Mouse (Mus musculus) liver, adult 2 months (tissue): Measurements from ENCODE around the gene Tesc. TPM values are rescaled to one million over a fixed set of nuclear protein-coding genes. Genes with fewer than 3 reads are reported as not detected.

Source experiments
- DNase-seq: peaks from one replicate; pipeline ENCODE4 v3.0.0-alpha.2; 2011; ENCODE audit warnings: low read depth, low spot score; ENCODE audit errors: extremely low read depth
- H3K27ac ChIP-seq: fragments of 200-500 bp; replicated peaks from 2 replicates; pipeline ENCODE4 v1.5.1; 2012; ENCODE audit warnings: low read depth, mild to moderate bottlenecking, control low read depth, inconsistent platforms, low read length; ENCODE audit not compliant: insufficient read depth
- H3K27me3 ChIP-seq: fragments of 200-500 bp; 2 replicates; pipeline ENCODE4 v1.6.1; 2012; ENCODE audit warnings: mild to moderate bottlenecking, moderate library complexity, low read length, inconsistent platforms; ENCODE audit not compliant: control insufficient read depth, insufficient read depth
- H3K36me3 ChIP-seq: fragments of 200-500 bp; 2 replicates; pipeline ENCODE4 v1.6.1; 2012; ENCODE audit warnings: low read length, inconsistent platforms; ENCODE audit not compliant: control insufficient read depth, insufficient read depth
- H3K4me1 ChIP-seq: fragments of 200-500 bp; 2 replicates; pipeline ENCODE4 v1.6.1; 2011; ENCODE audit warnings: low read length; ENCODE audit not compliant: control insufficient read depth, insufficient read depth
- H3K4me3 ChIP-seq: fragments of 200-500 bp; 2 replicates; pipeline ENCODE4 v1.5.1; 2011; ENCODE audit warnings: low read depth, mild to moderate bottlenecking, control low read depth, low read length, moderate library complexity; ENCODE audit not compliant: insufficient read depth
- H3K79me2 ChIP-seq: fragments of 200-500 bp; 2 replicates; pipeline ENCODE4 v1.6.1; 2012; ENCODE audit warnings: inconsistent platforms, mild to moderate bottlenecking, low read length, moderate library complexity; ENCODE audit not compliant: control insufficient read depth, insufficient read depth
- H3K9ac ChIP-seq: fragments of 200-500 bp; 2 replicates; pipeline ENCODE4 v1.6.1; 2012; ENCODE audit warnings: low read depth, mild to moderate bottlenecking, control low read depth, inconsistent platforms, low read length
- CTCF ChIP-seq: fragments of 200-500 bp; IDR thresholded peaks from 2 replicates; pipeline ENCODE4 v1.5.1; 2011; ENCODE audit warnings: low read depth, low read length, control low read depth
- POLR2A ChIP-seq: fragments of 200-500 bp; IDR thresholded peaks from 2 replicates; pipeline ENCODE4 v1.6.1; 2011; ENCODE audit warnings: low read length, control low read depth; ENCODE audit not compliant: insufficient read depth; ENCODE audit errors: extremely low read depth
- WGBS: fragments of 180-500 bp; shearing (Covaris S2); methylation state at CpG from one replicate; pipeline ENCODE4 v1.1.7; 2018; 5-methylcytosine and 5-hydroxymethylcytosine counted together
- polyA plus RNA-seq: library from polyadenylated mRNA; depleted of rRNA; stranded (reverse); fragments of >200 nt; gene quantifications from 2 replicates; pipeline ENCODE4 v1.2.3, GENCODE M21; 2012
- total RNA-seq: library from RNA; depleted of rRNA; stranded (reverse); fragments of >200 nt; gene quantifications from 2 replicates; pipeline ENCODE4 v1.2.3, GENCODE M21; 2014

Tesc gene
- total and polyA plus RNA-seq, 2 experiments: 0.18 to 0.35 TPM

- Histone ChIP-seq H3K79me2 (no peaks in the 10 kb centered on the region), H3K27ac (peak overlapping the region; percentile 13), H3K4me1 (peaks cover 28% of the 10 kb centered on the region), H3K27me3 (no peaks in the 10 kb centered on the region), H3K9ac (peak overlapping the region; percentile 14; the same call in 1 of the 2 replicates), H3K4me3 (no peak overlapping the region), H3K36me3 (peaks cover 28% of the 10 kb centered on the region; the same call in 1 of the 2 replicates)
- TF ChIP-seq POLR2A (no peak), CTCF (no peak)
- 34% methylated on average over 6 of the region's 6 CpGs for WGBS
- DNase-seq: peak; percentile 81
Observed at GRCm38 (mm10) chr5:117995911-117996310, 31.6 kb upstream of the Tesc start.

- peak; percentile 82 for DNase-seq
- Histone ChIP-seq H3K27me3 (no peaks in the 10 kb centered on the region), H3K4me3 (no peak overlapping the region), H3K79me2 (no peaks in the 10 kb centered on the region), H3K27ac (peak overlapping the region; percentile 15), H3K36me3 (peaks cover 26% of the 10 kb centered on the region; the same call in 1 of the 2 replicates), H3K9ac (no peak overlapping the region), H3K4me1 (peaks cover 28% of the 10 kb centered on the region)
- TF ChIP-seq CTCF (no peak), POLR2A (no peak)
- 40% methylated on average over 6 of the region's 6 CpGs for WGBS
Observed at GRCm38 (mm10) chr5:117996581-117996980, 31.0 kb upstream of the Tesc start.

GRCm38 (mm10) chr5:117997434-117997970, 30.0 kb upstream of the Tesc start:
- Histone ChIP-seq H3K4me1 (peaks cover 28% of the 10 kb centered on the region), H3K27me3 (no peaks in the 10 kb centered on the region), H3K36me3 (peaks cover 21% of the 10 kb centered on the region; the same call in 1 of the 2 replicates), H3K9ac (peak overlapping the region; percentile 17), H3K79me2 (no peaks in the 10 kb centered on the region), H3K27ac (peak overlapping the region; percentile 35), H3K4me3 (no peak overlapping the region)
- DNase-seq: peak; percentile 82
- WGBS: 24% methylated on average over 10 of the region's 10 CpGs
- TF ChIP-seq CTCF (no peak), POLR2A (no peak)

- H3K4me3 ChIP-seq: no peak overlapping the region
- H3K4me1 ChIP-seq: peaks cover 26% of the 10 kb centered on the region
- no peaks in the 10 kb centered on the region for H3K79me2 ChIP-seq
- peaks cover 25% of the 10 kb centered on the region; the same call in 1 of the 2 replicates for H3K36me3 ChIP-seq
- DNase-seq: no peak
- TF ChIP-seq CTCF (no peak), POLR2A (no peak)
- H3K27ac ChIP-seq: no peak overlapping the region
- H3K9ac ChIP-seq: no peak overlapping the region
- H3K27me3 ChIP-seq: no peaks in the 10 kb centered on the region
- WGBS: 80% methylated on average over 7 of the region's 7 CpGs
Observed at GRCm38 (mm10) chr5:117999061-117999460, 28.5 kb upstream of the Tesc start.

GRCm38 (mm10) chr5:117999584-117999983, 28.0 kb upstream of the Tesc start:
- DNase-seq: no peak
- Histone ChIP-seq H3K79me2 (no peaks in the 10 kb centered on the region), H3K4me1 (peaks cover 23% of the 10 kb centered on the region), H3K27ac (no peak overlapping the region), H3K36me3 (peaks cover 21% of the 10 kb centered on the region; the same call in 1 of the 2 replicates), H3K4me3 (no peak overlapping the region), H3K9ac (no peak overlapping the region), H3K27me3 (no peaks in the 10 kb centered on the region)
- no peak for TF ChIP-seq CTCF
- no peak for TF ChIP-seq POLR2A
- WGBS: 91% methylated on average over 11 of the region's 11 CpGs

- no peak overlapping the region for H3K4me3 ChIP-seq
- no peaks in the 10 kb centered on the region for H3K79me2 ChIP-seq
- DNase-seq: no peak
- no peak overlapping the region for H3K9ac ChIP-seq
- TF ChIP-seq CTCF (peak; percentile 94), POLR2A (no peak)
- peaks cover 8% of the 10 kb centered on the region for H3K4me1 ChIP-seq
- H3K36me3 ChIP-seq: peaks cover 19% of the 10 kb centered on the region; the same call in 1 of the 2 replicates
- 36% methylated on average over 9 of the region's 9 CpGs for WGBS
- H3K27ac ChIP-seq: no peak overlapping the region
- H3K27me3 ChIP-seq: no peaks in the 10 kb centered on the region
Observed at GRCm38 (mm10) chr5:118002059-118002458, 25.5 kb upstream of the Tesc start.
